Mouse (Mus musculus): ENCODE measurements around the gene Camta1.

Gene Camta1

GRCm38 (mm10) chr4:151306890-151307289 is 554.8 kb downstream of the Camta1 start:
- DNase-seq: no peak

- DNase-seq: no peak
Measured at GRCm38 (mm10) chr4:151306311-151306765, 555.3 kb downstream of the Camta1 start.

- no peak for DNase-seq
Measured at GRCm38 (mm10) chr4:151305761-151306160, 555.9 kb downstream of the Camta1 start.

GRCm38 (mm10) chr4:151303931-151304330 is 557.7 kb downstream of the Camta1 start:
- DNase-seq: no peak

- no peak for DNase-seq
Measured at GRCm38 (mm10) chr4:151303436-151303835, 558.2 kb downstream of the Camta1 start.

GRCm38 (mm10) chr4:151302195-151303126 is 559.2 kb downstream of the Camta1 start:
- peak; percentile 80 for DNase-seq

GRCm38 (mm10) chr4:151301337-151301736 is 560.3 kb downstream of the Camta1 start:
- no peak for DNase-seq

GRCm38 (mm10) chr4:151300706-151301105 is 561.0 kb downstream of the Camta1 start:
- no peak for DNase-seq

GRCm38 (mm10) chr4:151295515-151296203 is 566.0 kb downstream of the Camta1 start:
- DNase-seq: no peak

- DNase-seq: no peak
Measured at GRCm38 (mm10) chr4:151288893-151289585, 572.6 kb downstream of the Camta1 start.

- DNase-seq: peak; percentile 58
Measured at GRCm38 (mm10) chr4:151285905-151286445, 575.7 kb downstream of the Camta1 start.

- no peak for DNase-seq
Measured at GRCm38 (mm10) chr4:151285432-151285831, 576.2 kb downstream of the Camta1 start.

- peak; percentile 76 for DNase-seq
Measured at GRCm38 (mm10) chr4:151283092-151283741, 578.5 kb downstream of the Camta1 start.

- DNase-seq: peak; percentile 79
Measured at GRCm38 (mm10) chr4:151282103-151282502, 579.6 kb downstream of the Camta1 start.

GRCm38 (mm10) chr4:151275292-151275691 is 586.4 kb downstream of the Camta1 start:
- DNase-seq: no peak

- peak; percentile 64 for DNase-seq
Measured at GRCm38 (mm10) chr4:151263786-151264414, 597.8 kb downstream of the Camta1 start.

- DNase-seq: no peak
Measured at GRCm38 (mm10) chr4:151263052-151263451, 598.6 kb downstream of the Camta1 start.

GRCm38 (mm10) chr4:151256622-151257021 is 605.1 kb downstream of the Camta1 start:
- no peak for DNase-seq

- DNase-seq: no peak
Measured at GRCm38 (mm10) chr4:151250824-151251223, 610.9 kb downstream of the Camta1 start.

GRCm38 (mm10) chr4:151245068-151245797 is 616.4 kb downstream of the Camta1 start:
- DNase-seq: no peak

- DNase-seq: no peak
Measured at GRCm38 (mm10) chr4:151243445-151243844, 618.2 kb downstream of the Camta1 start.

Measured in retina, postnatal 1 day (tissue).